Mouse (Mus musculus) erythroblast, adult 5-6 weeks (primary cell): ENCODE data around the gene Gpx2. TPM values are rescaled to one million over a fixed set of nuclear protein-coding genes. Genes with fewer than 3 reads are reported as not detected.

Experiments used
- ATAC-seq: replicated peaks from 2 replicates; pipeline ENCODE4 v1.8.0; 2016; ENCODE audit warnings: moderate number of reproducible peaks, mild to moderate bottlenecking, moderate TSS enrichment, inconsistent platforms; ENCODE audit not compliant: poor library complexity, low FRiP score, severe bottlenecking
- total RNA-seq, 2 experiments: library from RNA; stranded (forward) in 1 of 2; stranded (reverse) in 1 of 2; fragments of 150-400 nt in 1 of 2; fragments of 200-764, 138-1000 nt in 1 of 2; gene quantifications; 2 replicates each; pipeline versions ENCODE4 v1.2.3 to v1.2.4; 2015 to 2017; ENCODE audit warnings: low replicate concordance in 2 of 2

The Gpx2 gene
- total RNA-seq, 2 experiments from 2014 or later, result not detected

- no peak for ATAC-seq
Observed at GRCm38 (mm10) chr12:76807796-76808195, 12.4 kb upstream of the Gpx2 start.

DNA sequence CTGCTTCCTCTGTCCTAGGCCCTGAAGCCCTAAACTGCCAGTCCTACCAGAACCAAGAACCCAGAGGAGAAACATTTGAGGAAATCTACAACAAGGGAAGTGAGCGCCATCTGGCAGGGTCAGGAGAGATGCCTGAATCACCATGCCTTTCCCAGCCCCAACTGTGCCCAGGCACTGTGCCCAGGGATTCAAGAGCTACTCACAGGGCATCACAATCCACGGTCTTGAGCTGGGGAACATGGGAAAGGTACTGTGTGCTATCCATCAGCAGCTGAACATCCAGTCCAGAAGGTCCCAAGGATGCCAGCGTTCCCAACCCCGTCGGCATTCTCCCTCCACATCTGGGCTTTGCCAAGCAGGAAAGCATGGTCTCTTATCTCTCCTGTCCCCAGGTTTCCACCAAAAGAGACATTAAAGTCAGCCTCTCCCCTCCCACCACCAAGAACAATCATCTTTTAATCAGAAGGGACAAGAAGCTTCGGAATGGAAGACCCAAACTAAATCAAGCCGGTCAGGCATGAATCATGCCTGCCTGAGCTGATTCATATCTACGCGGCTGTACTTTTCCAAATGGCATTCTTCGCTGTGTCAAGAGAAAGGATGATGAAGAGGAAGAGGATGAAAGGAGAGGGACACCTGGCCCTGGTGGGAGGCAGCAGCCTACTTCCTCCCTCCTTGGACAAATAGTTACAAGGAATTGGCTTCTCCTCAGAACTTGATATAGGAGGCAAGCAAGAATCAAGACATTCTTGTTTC is 9.9 kb upstream of the Gpx2 start:
- no peak for ATAC-seq

- ATAC-seq, result peak; percentile 63
Observed at GRCm38 (mm10) chr12:76803700-76804252, 8.4 kb upstream of the Gpx2 start.

DNA sequence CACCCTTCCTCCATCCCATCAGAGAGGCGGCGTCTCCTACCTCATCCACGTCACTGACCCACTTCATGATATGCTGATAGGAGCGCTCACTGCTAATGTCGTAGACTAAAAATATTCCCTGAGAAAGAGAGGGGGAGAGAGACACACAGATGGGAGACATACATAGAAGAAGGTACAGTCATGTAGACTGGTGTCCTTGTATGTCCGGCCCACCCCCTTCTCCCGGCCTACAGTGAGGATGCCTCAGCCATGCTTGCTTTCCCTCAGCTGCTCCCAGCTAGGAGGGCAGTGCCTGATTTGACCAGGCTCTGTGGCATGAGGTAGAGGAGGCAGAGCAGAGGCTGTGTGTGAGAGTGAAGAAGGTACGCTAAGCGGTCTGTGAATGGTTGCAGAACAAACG is 7.7 kb upstream of the Gpx2 start:
- ATAC-seq, result no peak

DNA sequence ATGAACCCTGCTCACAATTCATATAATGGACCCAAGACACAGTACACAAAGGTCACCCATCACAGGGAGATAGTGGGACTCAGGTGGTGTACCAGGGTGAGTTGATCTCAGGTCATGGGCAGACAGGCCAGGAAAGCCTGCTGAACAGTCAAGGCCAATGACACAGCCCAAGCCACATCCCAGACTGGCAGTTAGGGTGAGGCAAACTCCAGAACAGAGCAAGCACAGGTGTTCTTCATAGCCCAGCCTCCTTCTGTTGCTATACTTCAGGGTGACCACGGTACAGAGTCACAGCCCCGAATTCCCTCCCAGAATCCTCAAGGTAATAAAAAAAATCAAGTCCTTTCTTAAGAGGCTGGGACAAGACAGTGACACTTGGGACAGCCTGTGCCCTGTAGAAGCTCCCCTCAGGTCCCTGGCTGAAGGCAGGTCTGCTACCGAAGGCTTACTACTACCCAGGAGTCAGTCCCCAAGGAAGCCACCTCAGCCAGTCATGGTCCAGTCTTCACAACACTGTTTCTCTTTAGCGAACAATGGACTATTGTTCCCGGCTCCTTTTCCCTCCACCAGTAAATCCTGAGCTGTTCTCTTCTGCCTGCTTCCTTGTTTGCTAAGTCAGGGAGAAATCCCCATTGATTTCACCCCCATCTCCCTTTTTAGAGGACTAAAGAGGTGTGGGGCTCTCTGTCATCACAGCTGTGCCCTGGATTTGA is 2.8 kb upstream of the Gpx2 start:
- no peak for ATAC-seq

DNA sequence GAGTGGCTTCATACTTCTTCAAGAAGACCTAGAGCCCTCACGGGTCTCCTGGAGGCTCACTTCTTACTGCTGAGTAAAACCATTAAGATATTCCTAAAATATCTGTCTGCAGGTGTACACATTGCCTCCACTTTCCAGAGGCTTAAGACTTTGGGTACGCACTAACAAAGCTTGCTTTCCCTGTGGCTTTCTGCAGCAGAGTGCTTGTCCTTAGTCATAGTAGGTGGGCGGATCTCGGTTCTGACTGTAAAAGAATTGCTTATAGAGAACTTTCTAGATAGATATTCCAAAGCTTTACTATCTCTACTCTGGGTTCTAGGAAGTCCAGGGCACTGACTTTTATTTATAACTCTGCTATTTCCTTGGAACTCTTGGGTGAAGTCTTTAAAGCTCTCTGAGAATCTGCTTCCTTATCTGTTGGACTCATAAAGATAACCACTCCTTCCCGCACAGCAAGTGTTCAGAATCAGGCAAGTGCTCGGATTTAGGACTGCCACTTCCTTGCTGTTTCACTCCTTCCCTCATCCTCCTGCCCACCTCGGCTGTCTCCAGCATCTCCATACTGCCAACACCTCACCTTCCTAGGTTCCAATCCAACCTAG is 1.7 kb upstream of the Gpx2 start:
- ATAC-seq, result no peak

GRCm38 (mm10) chr12:76792540-76792939 is 2.8 kb downstream of the Gpx2 start:
- ATAC-seq, result peak; percentile 53; the same call in 1 of the 2 replicates

DNA sequence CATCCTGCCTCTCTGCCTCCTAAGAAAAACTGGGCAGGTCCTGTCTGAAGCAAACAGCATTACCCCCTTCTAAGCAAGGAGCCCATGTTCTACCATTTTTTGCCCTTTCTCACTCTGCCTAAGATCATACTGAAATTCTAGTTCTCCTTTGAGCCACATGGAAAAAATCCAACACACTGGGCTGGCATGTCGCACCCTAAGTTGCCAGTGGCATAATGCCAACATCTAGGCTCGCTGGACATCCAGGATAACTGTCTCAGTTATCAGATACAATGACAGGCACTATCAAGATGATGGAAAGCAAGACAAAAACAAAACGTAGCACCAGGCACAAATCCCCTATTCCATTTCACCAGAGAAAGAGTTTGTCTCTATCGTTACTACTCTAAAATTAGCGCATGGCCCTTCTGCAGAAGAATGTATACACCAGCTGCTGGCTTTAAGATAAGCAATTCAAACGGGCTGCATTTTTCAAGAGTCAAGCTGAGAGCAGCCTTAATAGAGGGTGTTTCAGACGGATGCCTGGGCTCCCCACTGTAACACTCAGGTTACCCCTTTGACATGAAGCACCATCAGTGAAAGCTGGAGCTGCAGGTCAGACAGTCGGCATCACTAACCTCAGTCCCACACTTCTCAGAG is 4.8 kb downstream of the Gpx2 start:
- ATAC-seq, result no peak

DNA sequence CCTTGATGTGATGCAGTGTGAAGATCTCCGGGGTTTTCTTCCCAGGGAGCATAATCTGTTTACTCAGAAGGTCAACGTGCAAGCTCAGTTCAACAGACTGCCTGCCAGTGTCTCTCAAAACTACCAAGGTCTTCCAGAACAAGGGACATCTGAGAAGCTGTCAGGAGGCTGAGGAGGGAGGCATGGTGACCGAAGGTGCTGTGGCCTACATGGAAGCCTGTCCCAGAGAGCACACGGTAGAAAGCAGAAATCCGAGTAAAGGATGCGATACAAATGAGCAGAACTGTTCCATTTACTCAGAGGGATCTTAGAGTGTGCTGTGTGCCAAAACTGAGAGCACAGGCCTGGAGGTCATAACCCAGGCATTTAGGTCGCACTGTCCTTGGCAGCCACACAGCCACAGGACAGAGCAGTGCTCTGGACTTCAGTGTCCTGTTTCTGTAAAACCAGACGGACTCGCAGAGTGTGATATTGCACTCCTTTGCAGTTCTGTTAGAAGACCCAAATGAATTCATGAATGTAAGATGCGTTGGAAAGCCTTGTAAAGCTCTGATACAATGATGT is 11.2 kb downstream of the Gpx2 start:
- ATAC-seq, result no peak

DNA sequence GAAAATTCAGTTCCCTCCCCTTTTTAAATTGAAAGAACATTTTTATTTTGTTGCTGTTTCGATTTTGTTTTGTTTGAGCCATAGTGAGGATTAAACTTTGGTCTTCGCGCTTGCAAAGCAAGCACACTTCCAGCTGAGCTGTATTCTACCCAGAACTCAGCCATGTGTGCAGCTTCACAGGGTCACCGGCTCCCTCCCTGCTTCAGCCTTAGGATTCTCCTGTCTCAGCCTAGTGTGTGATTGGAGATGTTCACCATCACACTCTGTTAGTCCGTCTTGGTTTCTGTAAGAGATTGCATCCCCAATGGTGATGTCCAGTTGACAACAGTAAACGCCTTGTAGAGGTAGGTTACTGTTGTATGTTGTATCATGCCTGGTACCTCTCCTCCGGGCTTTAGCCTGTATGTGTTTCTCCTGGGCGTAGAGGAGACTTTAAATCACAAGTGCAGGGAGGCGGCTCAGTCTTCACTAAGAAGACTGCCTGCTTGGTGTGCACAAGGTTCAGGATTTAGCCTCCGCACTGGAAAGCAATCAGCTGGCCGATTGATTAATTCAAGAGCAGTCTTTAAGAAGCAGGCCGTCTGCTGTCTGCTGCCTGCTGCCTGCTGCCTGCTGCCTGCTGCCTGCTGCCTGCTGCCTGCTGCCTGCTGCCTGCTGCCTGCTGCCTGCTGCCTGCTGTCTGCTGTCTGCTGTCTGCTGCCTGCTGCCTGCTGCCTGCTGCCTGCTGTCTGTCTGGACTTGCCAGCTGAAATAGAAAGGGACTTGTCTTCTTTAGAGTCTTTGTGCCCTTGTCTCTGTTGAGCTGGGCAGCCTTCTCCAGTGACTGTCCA is 14.5 kb downstream of the Gpx2 start:
- ATAC-seq, result no peak

- ATAC-seq, result no peak
Observed at GRCm38 (mm10) chr12:76779951-76780350, 15.4 kb downstream of the Gpx2 start.

- ATAC-seq, result no peak
Observed at GRCm38 (mm10) chr12:76778305-76779083, 16.9 kb downstream of the Gpx2 start.

DNA sequence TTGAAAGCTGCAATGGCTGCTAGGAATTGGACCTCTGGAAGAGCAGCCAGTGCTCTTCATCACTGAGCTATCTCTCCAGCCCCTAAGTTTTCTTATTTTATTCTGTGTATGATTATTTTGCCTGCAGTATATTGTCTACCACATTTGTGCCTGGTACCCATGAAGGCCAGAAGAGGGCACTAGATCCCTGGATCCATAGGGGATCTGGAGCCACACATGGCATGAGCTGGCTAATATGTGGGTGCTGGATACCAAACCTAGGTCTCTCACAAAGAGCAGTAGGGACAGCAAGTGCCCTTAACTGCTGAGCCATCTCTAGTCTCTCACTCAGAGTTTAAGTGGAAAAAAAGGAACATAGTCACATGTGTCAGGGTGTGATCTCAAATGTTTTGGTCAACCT is 17.5 kb downstream of the Gpx2 start:
- ATAC-seq, result no peak

DNA sequence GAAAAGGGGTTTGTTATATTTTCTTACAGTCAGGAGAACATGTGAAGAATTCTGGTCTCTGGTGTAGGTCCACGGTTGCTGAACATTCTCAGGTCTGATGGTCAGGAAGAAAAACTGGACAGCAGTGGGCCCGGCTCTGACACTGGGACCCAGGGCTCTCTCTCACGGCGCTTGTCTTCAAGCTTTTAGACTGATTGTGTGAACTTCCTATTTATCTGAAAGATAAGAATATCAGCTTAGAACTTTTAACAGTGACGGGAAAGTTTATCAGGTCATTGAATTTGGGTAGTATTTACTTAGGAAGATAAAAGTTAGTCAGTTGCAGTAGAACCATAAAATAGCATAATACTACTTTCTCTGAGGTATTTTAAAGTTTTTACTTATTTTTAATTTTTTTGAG is 18.5 kb downstream of the Gpx2 start:
- no peak for ATAC-seq

- ATAC-seq, result no peak
Observed at GRCm38 (mm10) chr12:76775132-76775531, 20.2 kb downstream of the Gpx2 start.

DNA sequence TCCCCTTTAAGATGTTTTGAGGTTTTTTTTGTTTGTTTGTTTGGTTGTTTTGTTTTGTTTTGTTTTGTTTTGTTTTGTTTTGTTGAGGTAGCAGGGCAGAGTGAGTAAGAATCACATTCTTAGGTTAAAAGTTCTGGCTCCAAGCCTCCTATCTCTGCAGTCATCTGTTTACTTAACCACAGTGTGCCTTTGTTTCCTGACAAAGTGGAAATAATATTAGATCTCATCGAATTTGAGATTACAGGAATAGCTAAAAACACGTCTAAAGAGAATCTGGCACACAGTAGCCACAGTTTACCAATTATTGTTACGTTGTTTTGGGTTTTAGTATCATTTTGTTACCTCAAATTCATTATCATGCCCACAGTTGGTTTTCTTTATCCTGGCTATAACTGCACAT is 20.7 kb downstream of the Gpx2 start:
- no peak for ATAC-seq

- no peak for ATAC-seq
Observed at GRCm38 (mm10) chr12:76771540-76771939, 23.8 kb downstream of the Gpx2 start.

DNA sequence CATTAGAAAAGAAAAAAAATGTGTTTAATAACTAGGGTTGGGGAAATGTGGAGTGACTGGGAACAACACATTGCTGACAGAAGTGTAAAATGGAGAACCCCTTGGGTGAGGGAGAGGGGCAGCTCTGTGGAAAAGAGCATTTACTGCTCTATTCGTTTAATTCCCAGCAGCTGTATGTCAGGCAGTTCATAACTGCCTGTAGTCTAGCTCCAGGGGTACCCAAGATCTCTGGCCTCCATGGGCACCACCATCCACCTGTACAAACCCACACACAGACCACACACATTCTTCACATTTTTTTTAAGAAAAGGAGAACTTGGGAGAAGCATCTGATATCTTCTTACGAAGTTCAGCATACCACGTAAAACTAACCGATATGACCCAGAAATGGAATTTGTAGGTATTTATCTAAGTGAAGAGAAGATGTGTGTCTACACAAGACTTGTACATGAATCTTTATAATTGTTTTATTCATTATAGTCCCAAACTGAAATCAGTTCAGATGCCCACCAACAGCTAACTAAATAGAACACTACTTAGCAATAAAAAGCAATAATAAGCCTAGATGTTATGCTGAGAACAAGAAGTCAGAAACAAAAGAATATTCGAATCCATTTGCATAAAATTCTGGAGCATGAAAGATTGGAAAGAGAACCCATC is 24.4 kb downstream of the Gpx2 start:
- ATAC-seq, result no peak
